Mouse (Mus musculus) spleen, adult 2 months (tissue): ENCODE data around the gene Kcnmb3.

Experiments
- CTCF ChIP-seq: fragments of 200-500 bp; IDR thresholded peaks from 2 replicates; pipeline ENCODE4 v1.5.1; 2011; ENCODE audit warnings: mild to moderate bottlenecking, inconsistent platforms; ENCODE audit not compliant: insufficient read depth, insufficient read length, insufficient replicate concordance; ENCODE audit errors: extremely low read depth
- POLR2A ChIP-seq: fragments of 200-500 bp; IDR thresholded peaks from 2 replicates; pipeline ENCODE4 v1.6.1; 2011; ENCODE audit warnings: low read depth, low read length, inconsistent platforms

DNA sequence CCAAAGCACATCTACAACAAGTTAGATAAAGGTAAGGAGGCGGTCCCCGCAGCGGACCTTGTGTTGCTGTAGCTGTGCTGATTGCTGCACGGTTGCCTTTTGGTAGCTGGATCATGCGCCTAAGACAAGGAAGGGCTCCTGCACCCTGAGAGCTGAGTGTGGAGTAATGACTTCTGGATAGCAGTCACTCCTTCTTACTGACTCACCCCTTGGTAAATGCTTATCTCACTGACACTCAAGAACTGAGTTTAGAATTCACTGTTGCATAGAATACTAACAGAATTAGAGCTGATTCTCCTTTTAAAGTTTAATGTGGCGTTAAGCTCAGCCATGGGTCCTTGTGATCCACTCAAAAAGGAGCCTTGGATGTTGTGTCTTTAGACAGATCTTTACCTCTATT is 54.7 kb downstream of the Kcnmb3 start:
- TF ChIP-seq POLR2A (no peak), CTCF (no peak)
